Mouse (Mus musculus) intestine, embryonic 16.5 days (tissue): ENCODE data around the gene Armcx6. TPM values are rescaled to one million over a fixed set of nuclear protein-coding genes. Genes with fewer than 3 reads are reported as not detected.
A peak's percentile ranks its signal among the peaks of the same experiment; 100 is the strongest.
"Not testable (repeated sequence)": the region's sequence is repeated elsewhere in the genome, so short reads cannot be mapped to it uniquely, and the experiment has no call there.

Experiments
- ATAC-seq: fragments of 200-750 bp; cut with Nextera tagmentation; 2 replicates; pipeline ENCODE4 v1.8.0; 2017; ENCODE audit warnings: moderate TSS enrichment, moderate library complexity
- H3K27ac ChIP-seq: fragments of 300-500 bp; sonication (generic); 2 replicates; pipeline ENCODE4 v1.5.1; 2014; ENCODE audit warnings: mild to moderate bottlenecking, low read length
- H3K27me3 ChIP-seq: fragments of 300-500 bp; sonication (generic); replicated peaks from 2 replicates; pipeline ENCODE4 v1.6.1; 2014; ENCODE audit warnings: low read length, control low read depth, mixed read lengths; ENCODE audit not compliant: control insufficient read depth, insufficient read depth
- H3K36me3 ChIP-seq: fragments of 300-500 bp; sonication (generic); 2 replicates; pipeline ENCODE4 v1.6.1; 2014; ENCODE audit warnings: low read length, control low read depth; ENCODE audit not compliant: control insufficient read depth, insufficient read depth
- H3K4me1 ChIP-seq: fragments of 300-500 bp; sonication (generic); 2 replicates; pipeline ENCODE4 v1.6.1; 2014; ENCODE audit warnings: low read length, control low read depth, mixed read lengths; ENCODE audit not compliant: control insufficient read depth, insufficient read depth
- H3K4me2 ChIP-seq: fragments of 300-500 bp; sonication (generic); 2 replicates; pipeline ENCODE4 v1.6.1; 2014; ENCODE audit warnings: low read depth, low read length, control low read depth
- H3K4me3 ChIP-seq: fragments of 300-500 bp; sonication (generic); 2 replicates; pipeline ENCODE4 v1.5.1; 2014; ENCODE audit warnings: mild to moderate bottlenecking, low read length
- H3K9ac ChIP-seq: fragments of 300-500 bp; sonication (generic); 2 replicates; pipeline ENCODE4 v1.6.1; 2014; ENCODE audit warnings: low read depth, low read length
- H3K9me3 ChIP-seq: fragments of 300-500 bp; sonication (generic); 2 replicates; pipeline ENCODE4 v1.6.1; 2016; ENCODE audit warnings: low read length, control low read depth; ENCODE audit not compliant: control insufficient read depth
- WGBS: fragments of 180-500 bp; shearing (Covaris S2); extraction: QIAGEN DNeasy Blood & Tissue Kit; methylation state at CpG from one replicate; pipeline ENCODE4 v1.1.7; 2014; 5-methylcytosine and 5-hydroxymethylcytosine counted together
- polyA plus RNA-seq: library from polyadenylated mRNA; unstranded; fragments of >200 nt; fragmentation: Nextera tagmentation; extraction: Ambion mirVana; gene quantifications from 2 replicates; pipeline ENCODE4 v1.2.1, GENCODE M21; 2015

Gene Armcx6
- polyA plus RNA-seq = 14.5 and 14.8 TPM in 2 replicates

- Histone ChIP-seq H3K4me3 (peak within 1 kb of the TSS; percentile 57), H3K27me3 (no peaks in the 10 kb centered on the region), H3K9me3 (no peaks in the 10 kb centered on the region), H3K4me1 (0 out of 2 replicates have a peak, but pooled peaks cover 3% of the 10 kb centered on the region), H3K27ac (0 out of 2 replicates have a peak within 1 kb of the TSS, but pooled peaks have one; percentile 48), H3K9ac (peak within 1 kb of the TSS; percentile 64), H3K36me3 (no peaks in the 10 kb centered on the region), H3K4me2 (peak within 1 kb of the TSS; percentile 67)
- peak; percentile 92 for ATAC-seq
- WGBS = 13% methylated on average over 34 of the region's 36 CpGs
Measured at GRCm38 (mm10) chrX:134750764-134751592, at the start of gene Armcx6. Gene Armcx6, minus strand, starts transcription at chrX:134751417.

GRCm38 (mm10) chrX:134787728-134788127 is 36.5 kb upstream of the Armcx6 start:
- Histone ChIP-seq H3K9ac (no peak overlapping the region), H3K27me3 (no peaks in the 10 kb centered on the region), H3K4me3 (no peak overlapping the region), H3K36me3 (no peaks in the 10 kb centered on the region), H3K27ac (no peak overlapping the region), H3K4me2 (no peak overlapping the region), H3K9me3 (no peaks in the 10 kb centered on the region), H3K4me1 (no peaks in the 10 kb centered on the region)
- WGBS = 72% methylated on average over 4 of the region's 4 CpGs
- ATAC-seq = no peak

GRCm38 (mm10) chrX:134763428-134764198 is 12.4 kb upstream of the Armcx6 start:
- not testable (repeated sequence) for H3K4me1 ChIP-seq, H3K4me2 ChIP-seq, H3K36me3 ChIP-seq, H3K27ac ChIP-seq, H3K9ac ChIP-seq, H3K27me3 ChIP-seq, H3K4me3 ChIP-seq, H3K9me3 ChIP-seq
- ATAC-seq = peak; percentile 58
- WGBS = 36% methylated on average over 3 of the region's 4 CpGs

- peak overlapping the region; percentile 74 for H3K27ac ChIP-seq
- no peaks in the 10 kb centered on the region for H3K27me3 ChIP-seq
- ATAC-seq = peak; percentile 35
- H3K4me3 ChIP-seq = peak overlapping the region; percentile 64
- 16% methylated on average over 11 of the region's 13 CpGs for WGBS
- peak overlapping the region; percentile 47 for H3K4me2 ChIP-seq
- H3K36me3 ChIP-seq = no peaks in the 10 kb centered on the region
- H3K9me3 ChIP-seq = no peaks in the 10 kb centered on the region
- H3K9ac ChIP-seq = peak overlapping the region; percentile 74
- H3K4me1 ChIP-seq = no peaks in the 10 kb centered on the region
Measured at GRCm38 (mm10) chrX:134757293-134757995, 6.2 kb upstream of the Armcx6 start.

GRCm38 (mm10) chrX:134756434-134757292 is 5.4 kb upstream of the Armcx6 start, which contains the start of gene Armcx3:
Gene Armcx3, plus strand, starts transcription at chrX:134756595.
- Histone ChIP-seq H3K27me3 (no peaks in the 10 kb centered on the region), H3K9me3 (no peaks in the 10 kb centered on the region), H3K4me2 (peak within 1 kb of the TSS; percentile 47), H3K9ac (peak within 1 kb of the TSS; percentile 74), H3K4me3 (peak within 1 kb of the TSS; percentile 64), H3K36me3 (no peaks in the 10 kb centered on the region), H3K4me1 (no peaks in the 10 kb centered on the region), H3K27ac (peak within 1 kb of the TSS; percentile 74)
- ATAC-seq = peak; percentile 94
- WGBS = 14% methylated on average over 46 of the region's 46 CpGs

GRCm38 (mm10) chrX:134752584-134752983 is 1.4 kb upstream of the Armcx6 start:
- no peaks in the 10 kb centered on the region for H3K27me3 ChIP-seq
- no peak for ATAC-seq
- WGBS = 50% methylated on average over 4 of the region's 4 CpGs
- no peak overlapping the region for H3K9ac ChIP-seq
- H3K9me3 ChIP-seq = no peaks in the 10 kb centered on the region
- H3K36me3 ChIP-seq = no peaks in the 10 kb centered on the region
- H3K4me1 ChIP-seq = 0 out of 2 replicates have a peak, but pooled peaks cover 3% of the 10 kb centered on the region
- H3K4me3 ChIP-seq = no peak overlapping the region
- no peak overlapping the region for H3K4me2 ChIP-seq
- no peak overlapping the region for H3K27ac ChIP-seq

- Histone ChIP-seq H3K9me3 (no peaks in the 10 kb centered on the region), H3K36me3 (no peaks in the 10 kb centered on the region), H3K27me3 (no peaks in the 10 kb centered on the region), H3K9ac (no peak overlapping the region), H3K4me3 (no peak overlapping the region), H3K4me1 (0 out of 2 replicates have a peak, but pooled peaks cover 3% of the 10 kb centered on the region), H3K27ac (no peak overlapping the region), H3K4me2 (no peak overlapping the region)
- 44% methylated on average over 2 of the region's 2 CpGs for WGBS
- no peak for ATAC-seq
Measured at GRCm38 (mm10) chrX:134751910-134752309, 693 bp upstream of the Armcx6 start.

- Histone ChIP-seq H3K27ac (no peak overlapping the region), H3K9me3 (no peaks in the 10 kb centered on the region), H3K4me3 (no peak overlapping the region), H3K4me2 (no peak overlapping the region), H3K4me1 (0 out of 2 replicates have a peak, but pooled peaks cover 3% of the 10 kb centered on the region), H3K9ac (no peak overlapping the region), H3K27me3 (no peaks in the 10 kb centered on the region), H3K36me3 (no peaks in the 10 kb centered on the region)
- WGBS = 31% methylated on average over 5 of the region's 5 CpGs
- ATAC-seq = 0 out of 2 replicates have a peak, but pooled peaks have one; percentile 37
Measured at GRCm38 (mm10) chrX:134746459-134746858, 4.8 kb downstream of the Armcx6 start.
